Mouse (Mus musculus) heart, postnatal 0 days (tissue): ENCODE data around the gene Zfp867. TPM values are rescaled to one million over a fixed set of nuclear protein-coding genes. Genes with fewer than 3 reads are reported as not detected.
A peak's percentile ranks its signal among the peaks of the same experiment; 100 is the strongest.

Experiments used
- ATAC-seq: fragments of 200-750 bp; cut with Nextera tagmentation; 2 replicates; pipeline ENCODE4 v1.8.0; 2017; ENCODE audit warnings: low read depth, moderate number of reproducible peaks, moderate library complexity; ENCODE audit not compliant: insufficient read depth
- DNase-seq: peaks from one replicate; pipeline ENCODE4 v3.0.0-alpha.2; 2016; ENCODE audit warnings: low spot score
- H3K27ac ChIP-seq: fragments of 300-500 bp; sonication (generic); 2 replicates; pipeline ENCODE4 v1.5.1; 2014; ENCODE audit warnings: low read depth, mild to moderate bottlenecking
- H3K27me3 ChIP-seq: fragments of 300-500 bp; sonication (generic); 2 replicates; pipeline ENCODE4 v1.6.1; 2014; ENCODE audit warnings: low read length, mixed read lengths; ENCODE audit not compliant: control insufficient read depth, insufficient read depth
- H3K36me3 ChIP-seq: fragments of 300-500 bp; sonication (generic); replicated peaks from 2 replicates; pipeline ENCODE4 v1.6.1; 2014; ENCODE audit warnings: low read length, mixed read lengths; ENCODE audit not compliant: control insufficient read depth, insufficient read depth
- H3K4me1 ChIP-seq: fragments of 300-500 bp; sonication (generic); 2 replicates; pipeline ENCODE4 v1.6.1; 2014; ENCODE audit warnings: antibody characterized with exemption; ENCODE audit not compliant: control insufficient read depth, insufficient read depth
- H3K4me2 ChIP-seq: fragments of 300-500 bp; sonication (generic); 2 replicates; pipeline ENCODE4 v1.6.1; 2014; ENCODE audit warnings: low read depth, mild to moderate bottlenecking, low read length, moderate library complexity
- H3K4me3 ChIP-seq: fragments of 300-500 bp; sonication (generic); 2 replicates; pipeline ENCODE4 v1.5.1; 2014; ENCODE audit warnings: low read depth, low read length
- H3K9ac ChIP-seq: fragments of 300-500 bp; sonication (generic); replicated peaks from 2 replicates; pipeline ENCODE4 v1.6.1; 2014; ENCODE audit warnings: low read depth, low read length, mixed read lengths
- H3K9me3 ChIP-seq: fragments of 300-500 bp; sonication (generic); replicated peaks from 2 replicates; pipeline ENCODE4 v1.6.1; 2016; ENCODE audit warnings: low read length; ENCODE audit not compliant: control insufficient read depth
- CTCF ChIP-seq: IDR thresholded peaks from 2 replicates; pipeline ENCODE4 v1.5.1; 2016; ENCODE audit warnings: antibody characterized with exemption, control low read depth, low read depth
- EP300 ChIP-seq: IDR thresholded peaks from 2 replicates; pipeline ENCODE4 v1.6.1; 2016; ENCODE audit warnings: antibody characterized with exemption, low read depth
- WGBS: fragments of 180-500 bp; shearing (Covaris S2); extraction: QIAGEN DNeasy Blood & Tissue Kit; methylation state at CpG from one replicate; pipeline ENCODE4 v1.1.7; 2014; 5-methylcytosine and 5-hydroxymethylcytosine counted together
- polyA plus RNA-seq: library from polyadenylated mRNA; unstranded; fragments of >200 nt; fragmentation: Nextera tagmentation; extraction: Ambion mirVana; gene quantifications from 2 replicates; pipeline ENCODE4 v1.2.1, GENCODE M21; 2015
- total RNA-seq: library from RNA; depleted of rRNA; stranded (reverse); fragments of >200 nt; gene quantifications from 2 replicates; pipeline ENCODE4 v1.2.3, GENCODE M21; 2014; ENCODE audit warnings: low replicate concordance

Gene Zfp867
- total and polyA plus RNA-seq, 2 experiments from 2014 or later = 6.4 to 8.3 TPM

DNA sequence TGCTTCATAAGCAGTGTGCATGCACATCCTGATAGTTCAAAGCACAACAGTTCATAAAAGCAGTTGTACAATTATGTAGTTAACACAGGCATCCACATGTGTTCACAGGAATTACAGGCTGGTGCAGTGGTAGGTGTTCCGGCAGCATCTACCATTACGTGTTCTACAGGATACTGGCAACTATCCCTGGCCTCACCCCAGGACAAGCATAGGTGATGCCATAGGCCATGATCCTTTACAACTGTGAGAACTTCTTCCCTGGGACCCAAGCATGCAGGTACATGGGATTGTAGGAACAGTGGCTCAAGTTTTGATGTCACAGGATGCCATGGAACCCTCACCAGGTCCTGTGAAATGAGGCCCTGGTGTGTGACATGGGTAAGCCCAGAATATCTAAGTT lies 11.8 kb downstream of the Zfp867 start:
- Histone ChIP-seq H3K4me2 (no peak overlapping the region), H3K4me3 (no peak overlapping the region), H3K36me3 (peaks cover 56% of the 10 kb centered on the region), H3K4me1 (0 out of 2 replicates have a peak, but pooled peaks cover 11% of the 10 kb centered on the region), H3K27ac (no peak overlapping the region), H3K27me3 (no peaks in the 10 kb centered on the region), H3K9ac (no peak overlapping the region), H3K9me3 (peaks cover 29% of the 10 kb centered on the region)
- ATAC-seq (no peak), DNase-seq (no peak)
- 95% methylated on average over 2 of the region's 2 CpGs for WGBS
- TF ChIP-seq EP300 = no peak
- TF ChIP-seq CTCF = no peak

DNA sequence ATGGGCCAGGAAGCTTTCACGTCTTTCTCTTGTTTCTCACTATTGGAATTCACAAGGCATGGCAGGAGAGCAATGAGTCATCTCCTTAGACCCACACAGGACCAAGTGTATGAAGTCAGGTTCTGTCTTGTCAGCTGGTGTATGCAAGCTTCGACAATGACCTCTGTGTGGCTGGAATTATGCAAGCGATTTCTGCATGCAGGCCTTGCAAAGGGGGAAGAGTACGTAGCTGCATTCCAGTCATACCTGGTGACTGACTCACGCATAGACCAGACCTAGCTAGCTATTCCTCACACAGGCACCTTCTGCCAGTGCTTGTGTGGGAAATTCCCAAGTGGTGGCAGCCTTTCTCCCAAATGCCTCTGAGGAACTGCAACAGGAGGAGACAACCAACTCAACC lies 13.3 kb downstream of the Zfp867 start:
- Histone ChIP-seq H3K27ac (peak overlapping the region; percentile 88), H3K36me3 (peaks cover 58% of the 10 kb centered on the region), H3K4me1 (0 out of 2 replicates have a peak, but pooled peaks cover 11% of the 10 kb centered on the region), H3K9me3 (peaks cover 16% of the 10 kb centered on the region), H3K27me3 (no peaks in the 10 kb centered on the region), H3K9ac (no peak overlapping the region), H3K4me3 (no peak overlapping the region), H3K4me2 (no peak overlapping the region; the same call in 1 of the 2 replicates)
- 8% methylated on average over 5 of the region's 5 CpGs for WGBS
- ATAC-seq (peak; percentile 97), DNase-seq (peak; percentile 88)
- TF ChIP-seq CTCF (no peak), EP300 (peak; percentile 78)

DNA sequence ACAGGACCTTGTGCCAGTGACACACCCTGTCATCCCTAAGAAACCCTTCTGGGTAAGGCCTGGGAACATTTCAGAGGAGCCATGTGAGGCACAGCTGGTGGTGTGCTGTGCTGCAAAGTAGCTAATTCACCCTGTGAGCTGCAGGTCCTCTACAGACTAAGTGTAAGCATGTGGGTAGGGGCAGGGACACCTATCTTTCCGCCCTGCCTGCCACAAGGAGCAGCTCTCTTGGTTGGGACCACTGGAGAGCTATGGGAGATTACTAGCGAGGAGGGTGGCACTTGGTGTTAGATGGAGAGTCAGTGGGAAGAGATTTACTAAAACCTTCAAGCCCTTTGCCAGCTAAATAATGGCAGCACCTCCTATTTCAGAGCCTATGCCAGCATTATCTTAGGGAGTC lies 15.4 kb downstream of the Zfp867 start:
- no peak overlapping the region for H3K27ac ChIP-seq
- H3K9me3 ChIP-seq = no peaks in the 10 kb centered on the region
- DNase-seq = no peak
- no peak overlapping the region for H3K4me2 ChIP-seq
- WGBS = 93% methylated on average over 2 of the region's 2 CpGs
- TF ChIP-seq EP300 (no peak), CTCF (no peak)
- 0 out of 2 replicates have a peak, but pooled peaks cover 11% of the 10 kb centered on the region for H3K4me1 ChIP-seq
- no peak overlapping the region for H3K4me3 ChIP-seq
- no peaks in the 10 kb centered on the region for H3K27me3 ChIP-seq
- H3K36me3 ChIP-seq = peaks cover 49% of the 10 kb centered on the region
- H3K9ac ChIP-seq = no peak overlapping the region
- no peak for ATAC-seq

DNA sequence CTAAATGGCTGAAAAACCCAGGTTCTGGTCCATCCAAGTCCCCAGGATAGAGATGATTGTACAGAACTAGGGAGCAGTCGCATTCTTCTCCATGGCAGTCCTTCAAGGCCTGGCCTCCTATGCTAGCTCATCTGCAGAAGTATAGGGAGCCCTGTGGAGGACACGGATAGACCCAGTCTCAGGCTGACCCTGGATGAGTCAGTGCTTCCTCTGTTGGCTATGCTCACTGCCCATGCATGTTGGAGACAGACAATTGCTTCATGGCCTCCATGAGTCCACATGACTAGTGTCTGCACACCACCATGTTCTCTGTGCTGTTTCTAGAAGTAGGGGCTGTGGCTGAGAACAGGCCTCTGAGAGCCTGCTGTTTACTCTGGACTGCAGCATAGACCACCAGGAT lies 15.9 kb downstream of the Zfp867 start:
- H3K4me2 ChIP-seq = no peak overlapping the region
- H3K36me3 ChIP-seq = peaks cover 45% of the 10 kb centered on the region
- no peak overlapping the region for H3K9ac ChIP-seq
- ATAC-seq (no peak), DNase-seq (no peak)
- H3K27ac ChIP-seq = no peak overlapping the region
- H3K4me3 ChIP-seq = no peak overlapping the region
- TF ChIP-seq CTCF (no peak), EP300 (no peak)
- no peaks in the 10 kb centered on the region for H3K9me3 ChIP-seq
- peaks cover 11% of the 10 kb centered on the region; the same call in 1 of the 2 replicates for H3K4me1 ChIP-seq
- WGBS = 88% methylated on average over 2 of the region's 2 CpGs
- H3K27me3 ChIP-seq = no peaks in the 10 kb centered on the region

DNA sequence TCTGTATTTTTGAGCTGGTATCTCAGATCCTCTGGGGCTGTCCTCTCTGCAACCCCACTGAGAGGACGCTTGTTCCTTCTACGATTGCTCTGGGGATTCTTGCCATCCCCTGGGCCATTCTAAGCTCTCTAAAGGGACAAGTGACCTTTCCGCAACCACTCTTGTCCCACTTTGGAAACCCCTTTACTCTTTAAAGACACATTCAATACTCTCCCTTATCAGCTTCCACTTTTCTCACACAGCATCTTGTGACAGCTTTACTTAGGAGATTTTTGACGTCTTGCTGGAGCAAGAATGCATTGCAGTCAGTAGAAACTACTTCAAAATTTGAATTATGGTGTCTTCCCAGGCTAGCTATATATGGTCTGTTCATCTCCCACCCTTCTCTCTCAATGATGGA lies 21.2 kb downstream of the Zfp867 start, which contains the start of gene Snap47:
Gene Snap47 (minus strand): TSS at position 101 of the 400 bp plus-strand sequence.
- DNase-seq (no peak), ATAC-seq (no peak)
- WGBS = 62% methylated on average over 4 of the region's 4 CpGs
- peak within 1 kb of the TSS; percentile 95 for H3K4me3 ChIP-seq
- peaks cover 33% of the 10 kb centered on the region for H3K36me3 ChIP-seq
- H3K9me3 ChIP-seq = no peaks in the 10 kb centered on the region
- peak within 1 kb of the TSS; percentile 90 for H3K9ac ChIP-seq
- peak within 1 kb of the TSS; percentile 94 for H3K4me2 ChIP-seq
- no peaks in the 10 kb centered on the region for H3K27me3 ChIP-seq
- peak within 1 kb of the TSS; percentile 86 for H3K27ac ChIP-seq
- TF ChIP-seq CTCF = no peak
- no peak for TF ChIP-seq EP300
- H3K4me1 ChIP-seq = peaks cover 10% of the 10 kb centered on the region

DNA sequence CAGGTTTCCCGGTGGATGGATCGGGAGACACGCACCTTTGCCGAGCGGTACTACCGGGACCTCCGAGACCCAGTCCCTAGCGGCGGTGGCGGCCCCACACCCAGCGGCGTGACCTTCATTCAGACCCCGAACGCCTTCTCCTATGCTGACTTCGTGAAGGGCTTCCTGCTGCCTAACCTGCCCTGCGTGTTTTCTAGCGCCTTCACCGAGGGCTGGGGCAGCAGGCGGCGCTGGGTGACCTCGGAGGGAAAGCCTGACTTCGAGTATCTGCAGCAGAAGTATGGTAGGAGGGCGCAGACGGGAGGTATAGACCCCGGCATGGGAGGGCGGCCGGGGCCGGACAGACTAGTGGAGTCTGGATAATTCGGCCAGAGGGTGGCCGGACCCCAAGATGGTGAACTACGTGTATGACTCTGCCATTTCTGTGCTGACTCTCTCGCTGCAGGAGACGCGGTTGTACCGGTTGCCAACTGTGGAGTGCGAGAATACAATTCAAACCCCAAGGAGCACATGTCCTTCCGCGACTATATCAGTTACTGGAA lies 22.0 kb downstream of the Zfp867 start:
- peak; percentile 21 for DNase-seq
- peak; percentile 74 for ATAC-seq
- Histone ChIP-seq H3K27ac (peak overlapping the region; percentile 86), H3K4me3 (peak overlapping the region; percentile 95), H3K9me3 (no peaks in the 10 kb centered on the region), H3K36me3 (peaks cover 25% of the 10 kb centered on the region), H3K27me3 (no peaks in the 10 kb centered on the region), H3K4me1 (peaks cover 10% of the 10 kb centered on the region), H3K9ac (peak overlapping the region; percentile 90), H3K4me2 (peak overlapping the region; percentile 94)
- under 1% methylated on average over 38 of the region's 38 CpGs for WGBS
- peak; percentile 36 for TF ChIP-seq CTCF
- TF ChIP-seq EP300 = no peak
